20 mouse cellular contexts compared by ENCODE assay signal in genomic region chr3:127188086-127188788, GRCm38 (mm10).
DNase-seq lines count a peak whose midpoint lies in the region; ATAC-seq lines count a peak whose summit lies in the region.
"Had no signal": no experiment of that assay in that cellular context is flagged by ENCODE, and none has a peak within 500 bp of the region (broad histone marks: within the 10 kb centered on the region; RNA-seq: fewer than 3 reads in every experiment).

No protein-coding gene starts in this region.

- DNase-seq in frontal cortex, postnatal 10 days (ENCODE audit: low spot score in 2 of 2) = no peak
- DNase-seq in brain, embryonic 18.5 days (ENCODE audit: low read depth, low spot score) = peak; percentile 22
- peak; percentile 66 to 78 for DNase-seq in cerebellum, adult 18-20 months
- DNase-seq in cerebellum, postnatal 14 days = peak; percentile 51 to 76
- DNase-seq in thymus, postnatal 0 days (ENCODE audit: low spot score) = no peak
- no peak for DNase-seq in Muller cell, postnatal 12 days (ENCODE audit: inconsistent ontology term)
- DNase-seq: adrenal gland, adult 8-10 months; gastrocnemius, postnatal 14 days; heart, adult 18-20 months; heart, postnatal 14 days; kidney, adult 8-10 months; kidney, postnatal 10 days; layer of hippocampus, postnatal 36 days; lung, adult 18-20 months; lung, postnatal 10 days had no signal

- peak; percentile 29; the same call in 1 of the 2 replicates for ATAC-seq in frontal cortex, adult (ENCODE audit: low TSS enrichment)
- ATAC-seq: activated CD4-positive, CD25-positive, alpha-beta regulatory T cell, adult 4 months; hindbrain, postnatal 0 days; liver, embryonic 12.5 days; midbrain, embryonic 16.5 days had no signal

Comparison
In these comparisons a context has a peak if more than half of its experiments do, and no peak if none do; other contexts are left out.
1. DNase-seq: peak in brain, embryonic 18.5 days (single experiment), cerebellum, adult 18-20 months (2 of 2) and cerebellum, postnatal 14 days (2 of 2); none in frontal cortex, postnatal 10 days (0 of 2), thymus, postnatal 0 days (single experiment) and Muller cell, postnatal 12 days (single experiment).